Mouse (Mus musculus) layer of hippocampus, postnatal 10 days (tissue): ENCODE measurements at regions not wholly inside any gene's neighbourhood (a gene's known extent, or its start where the extent isn't known, plus 50 kb on each side); places are given as distances from the start of the nearest gene placed in this dataset.

Source experiments
- DNase-seq, 2 experiments: peaks; one replicate each; pipeline ENCODE4 v3.0.0; 2021; ENCODE audit warnings: low spot score in 2 of 2

- no peak for DNase-seq
Measured at GRCm38 (mm10) chr11:34977861-34978260, 143.2 kb upstream of the Slit3 start.

GRCm38 (mm10) chr11:34975771-34976302 is 142.4 kb upstream of the Spdl1 start:
- no peak for DNase-seq

GRCm38 (mm10) chr11:34973467-34973921 is 140.1 kb upstream of the Spdl1 start:
- peak in 1 of 2 experiments; percentile 9 for DNase-seq

GRCm38 (mm10) chr11:34973012-34973411 is 139.6 kb upstream of the Spdl1 start:
- DNase-seq, result no peak

GRCm38 (mm10) chr11:34959291-34959690 is 125.8 kb upstream of the Spdl1 start:
- no peak for DNase-seq

- no peak for DNase-seq
Measured at GRCm38 (mm10) chr11:34941486-34942456, 108.3 kb upstream of the Spdl1 start.

- no peak for DNase-seq
Measured at GRCm38 (mm10) chr11:34940151-34940550, 106.7 kb upstream of the Spdl1 start.

GRCm38 (mm10) chr11:34939002-34939401 is 105.6 kb upstream of the Spdl1 start:
- DNase-seq, result peak; percentile 44 to 54

- peak; percentile 27 to 32 for DNase-seq
Measured at GRCm38 (mm10) chr11:34932191-34932590, 98.8 kb upstream of the Spdl1 start.

- DNase-seq, result no peak
Measured at GRCm38 (mm10) chr11:34917175-34917574, 83.7 kb upstream of the Spdl1 start.

GRCm38 (mm10) chr11:34909841-34910240 is 76.4 kb upstream of the Spdl1 start:
- no peak for DNase-seq

- DNase-seq, result no peak
Measured at GRCm38 (mm10) chr11:34904271-34904670, 70.8 kb upstream of the Spdl1 start.

- no peak for DNase-seq
Measured at GRCm38 (mm10) chr11:34899400-34899799, 66.0 kb upstream of the Spdl1 start.

GRCm38 (mm10) chr11:34895624-34896023 is 62.2 kb upstream of the Spdl1 start:
- no peak for DNase-seq

- DNase-seq, result no peak
Measured at GRCm38 (mm10) chr11:34888374-34889136, 55.1 kb upstream of the Spdl1 start.

- DNase-seq, result no peak
Measured at GRCm38 (mm10) chr11:34887587-34887986, 54.1 kb upstream of the Spdl1 start.
